Comparison of ENCODE assay signal across 12 mouse cellular contexts in the genomic region with DNA sequence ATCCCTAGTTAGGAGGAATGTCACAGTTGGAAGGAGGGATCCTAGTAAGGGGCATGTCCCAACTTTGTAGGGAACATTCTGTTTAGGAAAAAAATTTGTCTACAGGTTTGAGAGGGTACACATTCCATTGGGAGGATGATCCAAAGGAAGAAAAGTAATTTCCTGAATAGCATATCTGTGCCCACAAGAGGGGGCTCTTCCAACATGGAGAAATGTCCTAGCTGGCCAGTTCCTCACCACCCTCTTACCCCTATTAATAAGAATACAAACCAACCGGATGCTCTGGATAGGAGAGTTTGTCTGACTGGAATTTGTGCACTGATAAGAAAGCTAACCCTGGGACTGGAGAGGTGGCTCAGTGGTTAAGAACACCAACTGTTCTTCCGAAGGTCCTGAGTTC. TPM values are rescaled to one million over a fixed set of nuclear protein-coding genes. Genes with fewer than 3 reads are reported as not detected.
A peak's percentile ranks its signal among the peaks of the same experiment; 100 is the strongest.
DNase-seq lines count a peak whose midpoint lies in the region; ATAC-seq and TF ChIP-seq lines count a peak whose summit lies in the region.
"Had no signal": no experiment of that assay in that cellular context is flagged by ENCODE, and none has a peak within 500 bp of the region (broad histone marks: within the 10 kb centered on the region; RNA-seq: fewer than 3 reads in every experiment).

No protein-coding gene starts in this region.

- H3K27ac ChIP-seq in hindbrain, postnatal 0 days: no peak overlapping the region
- H3K27ac ChIP-seq in hindbrain, embryonic 13.5 days: no peak overlapping the region
- no peak overlapping the region for H3K27ac ChIP-seq in midbrain, postnatal 0 days (ENCODE audit: low read depth, low read length)
- H3K27ac ChIP-seq in midbrain, embryonic 15.5 days: no peak overlapping the region
- H3K27ac ChIP-seq: heart, embryonic 10.5 days had no signal

- no peaks in the 10 kb centered on the region for H3K4me1 ChIP-seq in hindbrain, postnatal 0 days (ENCODE audit: insufficient read depth, low read length)
- no peaks in the 10 kb centered on the region for H3K4me1 ChIP-seq in hindbrain, embryonic 13.5 days (replicated peaks)
- no peaks in the 10 kb centered on the region for H3K4me1 ChIP-seq in midbrain, postnatal 0 days (ENCODE audit: insufficient read depth, low read length)
- H3K4me1 ChIP-seq in midbrain, embryonic 15.5 days: peaks cover 3% of the 10 kb centered on the region; the same call in 1 of the 2 replicates

- H3K27me3 ChIP-seq in hindbrain, postnatal 0 days (ENCODE audit: insufficient read depth, low read length): no peaks in the 10 kb centered on the region
- no peaks in the 10 kb centered on the region for H3K27me3 ChIP-seq in hindbrain, embryonic 13.5 days
- no peaks in the 10 kb centered on the region for H3K27me3 ChIP-seq in midbrain, postnatal 0 days (ENCODE audit: insufficient read depth, low read length)
- no peaks in the 10 kb centered on the region for H3K27me3 ChIP-seq in midbrain, embryonic 15.5 days (replicated peaks)
- H3K27me3 ChIP-seq: megakaryocyte, embryonic 14.5 days had no signal

- H3K36me3 ChIP-seq in hindbrain, postnatal 0 days (ENCODE audit: insufficient read depth, low read length): peaks cover 9% of the 10 kb centered on the region; the same call in 1 of the 2 replicates
- peaks cover 15% of the 10 kb centered on the region for H3K36me3 ChIP-seq in hindbrain, embryonic 13.5 days
- peaks cover 17% of the 10 kb centered on the region for H3K36me3 ChIP-seq in midbrain, postnatal 0 days (ENCODE audit: insufficient read depth, low read length)
- no peaks in the 10 kb centered on the region for H3K36me3 ChIP-seq in midbrain, embryonic 15.5 days (replicated peaks)
- H3K36me3 ChIP-seq: heart, embryonic 10.5 days had no signal

- H3K4me3 ChIP-seq in hindbrain, postnatal 0 days (ENCODE audit: low read length): no peak overlapping the region
- H3K4me3 ChIP-seq in hindbrain, embryonic 13.5 days: no peak overlapping the region
- no peak overlapping the region for H3K4me3 ChIP-seq in midbrain, postnatal 0 days (ENCODE audit: low read depth, low read length)
- no peak overlapping the region for H3K4me3 ChIP-seq in midbrain, embryonic 15.5 days
- H3K4me3 ChIP-seq: heart, embryonic 10.5 days; megakaryocyte, embryonic 14.5 days had no signal

- no peak overlapping the region for H3K9ac ChIP-seq in hindbrain, postnatal 0 days (replicated peaks; ENCODE audit: low read length)
- no peak overlapping the region for H3K9ac ChIP-seq in hindbrain, embryonic 13.5 days
- H3K9ac ChIP-seq in midbrain, postnatal 0 days (replicated peaks; ENCODE audit: low read length, poor library complexity, severe bottlenecking): no peak overlapping the region
- no peak overlapping the region for H3K9ac ChIP-seq in midbrain, embryonic 15.5 days

- TF ChIP-seq CTCF in hindbrain, postnatal 0 days (IDR thresholded peaks at IDR 0.05; ENCODE audit: low read depth): peak; percentile 58
- TF ChIP-seq CTCF in midbrain, postnatal 0 days (IDR thresholded peaks at IDR 0.05): peak; percentile 56

- no peak for ATAC-seq in hindbrain, postnatal 0 days
- no peak for ATAC-seq in hindbrain, embryonic 13.5 days (ENCODE audit: low FRiP score)
- ATAC-seq in midbrain, postnatal 0 days (ENCODE audit: low FRiP score): no peak
- ATAC-seq in midbrain, embryonic 15.5 days (replicated peaks): no peak
- 0 out of 2 replicates have a peak, but pooled peaks have one; percentile 10 for ATAC-seq in common myeloid progenitor, adult 5-6 weeks (replicated peaks; ENCODE audit: low read depth, poor library complexity, severe bottlenecking)
- ATAC-seq: activated CD4-positive, CD25-positive, alpha-beta regulatory T cell, adult 4 months had no signal

- no peak overlapping the region for H3K4me2 ChIP-seq in hindbrain, postnatal 0 days (ENCODE audit: low read depth, low read length)
- no peak overlapping the region for H3K4me2 ChIP-seq in hindbrain, embryonic 13.5 days
- no peak overlapping the region for H3K4me2 ChIP-seq in midbrain, postnatal 0 days (ENCODE audit: low read depth, low read length, poor library complexity, severe bottlenecking)
- H3K4me2 ChIP-seq in midbrain, embryonic 15.5 days: no peak overlapping the region

- no peaks in the 10 kb centered on the region for H3K9me3 ChIP-seq in hindbrain, postnatal 0 days (ENCODE audit: low read length)
- H3K9me3 ChIP-seq in hindbrain, embryonic 13.5 days: no peaks in the 10 kb centered on the region
- no peaks in the 10 kb centered on the region for H3K9me3 ChIP-seq in midbrain, postnatal 0 days (ENCODE audit: low read length)
- no peaks in the 10 kb centered on the region for H3K9me3 ChIP-seq in midbrain, embryonic 15.5 days
- H3K9me3 ChIP-seq: heart, embryonic 10.5 days; megakaryocyte, embryonic 14.5 days had no signal

- DNase-seq in hindbrain, postnatal 0 days (ENCODE audit: low spot score): peak; percentile 38
- DNase-seq in midbrain, postnatal 0 days (ENCODE audit: low spot score): peak; percentile 18
- no peak for DNase-seq in urinary bladder, postnatal 14 days (ENCODE audit: low spot score)
- DNase-seq in right cerebral cortex, postnatal 10 days (ENCODE audit: low spot score in 2 of 2): no peak
- DNase-seq: cerebellum, adult 9-10 months; left cerebral cortex, postnatal 4 days had no signal

- 55% methylated on average over 2 of the region's 2 CpGs for WGBS in hindbrain, postnatal 0 days
- 67% methylated on average over 2 of the region's 2 CpGs for WGBS in hindbrain, embryonic 13.5 days
- WGBS in midbrain, postnatal 0 days: 59% methylated on average over 2 of the region's 2 CpGs
- 53% methylated on average over 2 of the region's 2 CpGs for WGBS in midbrain, embryonic 15.5 days

RNA-seq across cellular contexts. Expression of gene Ehmt1, which starts 4.1 kb away (rescaled TPM):
- 52.0 and 79.8 TPM in 2 replicates for total RNA-seq in hindbrain, postnatal 0 days (2014; rRNA removed)
- 61.8 and 63.1 TPM in 2 replicates for polyA plus RNA-seq in hindbrain, postnatal 0 days (2015; fragmentation: Nextera tagmentation; extraction: Ambion mirVana)
- 126 and 131 TPM in 2 replicates for polyA plus RNA-seq in hindbrain, embryonic 13.5 days (2015; fragmentation: Nextera tagmentation; extraction: Ambion mirVana)
- total RNA-seq in midbrain, postnatal 0 days (2014; rRNA removed): 67.8 and 71.0 TPM in 2 replicates
- polyA plus RNA-seq in midbrain, postnatal 0 days (2015; fragmentation: Nextera tagmentation; extraction: Ambion mirVana): 55.3 and 63.3 TPM in 2 replicates
- 108 and 117 TPM in 2 replicates for polyA plus RNA-seq in midbrain, embryonic 15.5 days (2015; fragmentation: Nextera tagmentation; extraction: Ambion mirVana)
- 83.6 and 139 TPM in 2 replicates for total RNA-seq in common myeloid progenitor, adult 5-6 weeks (2017)

RNA-seq across cellular contexts. Expression of gene Arrdc1, which starts 11.5 kb away (rescaled TPM):
- 78.8 and 80.7 TPM in 2 replicates for total RNA-seq in hindbrain, postnatal 0 days (2014; rRNA removed)
- polyA plus RNA-seq in hindbrain, postnatal 0 days (2015; fragmentation: Nextera tagmentation; extraction: Ambion mirVana): 39.8 and 41.9 TPM in 2 replicates
- polyA plus RNA-seq in hindbrain, embryonic 13.5 days (2015; fragmentation: Nextera tagmentation; extraction: Ambion mirVana): 23.9 and 26.0 TPM in 2 replicates
- total RNA-seq in midbrain, postnatal 0 days (2014; rRNA removed): 55.7 and 62.3 TPM in 2 replicates
- polyA plus RNA-seq in midbrain, postnatal 0 days (2015; fragmentation: Nextera tagmentation; extraction: Ambion mirVana): 44.7 and 46.9 TPM in 2 replicates
- 33.5 and 35.7 TPM in 2 replicates for polyA plus RNA-seq in midbrain, embryonic 15.5 days (2015; fragmentation: Nextera tagmentation; extraction: Ambion mirVana)
- 59.6 and 102 TPM in 2 replicates for total RNA-seq in common myeloid progenitor, adult 5-6 weeks (2017)

RNA-seq across cellular contexts. Expression of gene Zmynd19, which starts 26.0 kb away (rescaled TPM):
- 23.2 and 25.6 TPM in 2 replicates for total RNA-seq in hindbrain, postnatal 0 days (2014; rRNA removed)
- 19.2 and 21.0 TPM in 2 replicates for polyA plus RNA-seq in hindbrain, postnatal 0 days (2015; fragmentation: Nextera tagmentation; extraction: Ambion mirVana)
- 16.0 and 17.7 TPM in 2 replicates for polyA plus RNA-seq in hindbrain, embryonic 13.5 days (2015; fragmentation: Nextera tagmentation; extraction: Ambion mirVana)
- total RNA-seq in midbrain, postnatal 0 days (2014; rRNA removed): 33.7 and 36.4 TPM in 2 replicates
- 21.4 TPM in 2 replicates for polyA plus RNA-seq in midbrain, postnatal 0 days (2015; fragmentation: Nextera tagmentation; extraction: Ambion mirVana)
- polyA plus RNA-seq in midbrain, embryonic 15.5 days (2015; fragmentation: Nextera tagmentation; extraction: Ambion mirVana): 24.3 and 25.3 TPM in 2 replicates
- total RNA-seq in common myeloid progenitor, adult 5-6 weeks (2017): 55.2 and 55.5 TPM in 2 replicates

RNA-seq across cellular contexts. Expression of gene Dph7, which starts 38.6 kb away (rescaled TPM):
- 38.9 and 45.8 TPM in 2 replicates for total RNA-seq in hindbrain, postnatal 0 days (2014; rRNA removed)
- polyA plus RNA-seq in hindbrain, postnatal 0 days (2015; fragmentation: Nextera tagmentation; extraction: Ambion mirVana): 32.1 and 35.7 TPM in 2 replicates
- 36.0 and 38.1 TPM in 2 replicates for polyA plus RNA-seq in hindbrain, embryonic 13.5 days (2015; fragmentation: Nextera tagmentation; extraction: Ambion mirVana)
- 37.2 and 43.8 TPM in 2 replicates for total RNA-seq in midbrain, postnatal 0 days (2014; rRNA removed)
- 37.1 and 39.6 TPM in 2 replicates for polyA plus RNA-seq in midbrain, postnatal 0 days (2015; fragmentation: Nextera tagmentation; extraction: Ambion mirVana)
- polyA plus RNA-seq in midbrain, embryonic 15.5 days (2015; fragmentation: Nextera tagmentation; extraction: Ambion mirVana): 37.7 and 44.8 TPM in 2 replicates
- total RNA-seq in common myeloid progenitor, adult 5-6 weeks (2017): 17.4 and 21.8 TPM in 2 replicates

RNA-seq across cellular contexts. Expression of gene Mrpl41, which starts 51.3 kb away (rescaled TPM):
- 52.0 and 52.7 TPM in 2 replicates for total RNA-seq in hindbrain, postnatal 0 days (2014; rRNA removed)
- 197 and 201 TPM in 2 replicates for polyA plus RNA-seq in hindbrain, postnatal 0 days (2015; fragmentation: Nextera tagmentation; extraction: Ambion mirVana)
- 171 and 181 TPM in 2 replicates for polyA plus RNA-seq in hindbrain, embryonic 13.5 days (2015; fragmentation: Nextera tagmentation; extraction: Ambion mirVana)
- 62.6 and 68.1 TPM in 2 replicates for total RNA-seq in midbrain, postnatal 0 days (2014; rRNA removed)
- polyA plus RNA-seq in midbrain, postnatal 0 days (2015; fragmentation: Nextera tagmentation; extraction: Ambion mirVana): 183 and 197 TPM in 2 replicates
- 139 and 148 TPM in 2 replicates for polyA plus RNA-seq in midbrain, embryonic 15.5 days (2015; fragmentation: Nextera tagmentation; extraction: Ambion mirVana)
- total RNA-seq in common myeloid progenitor, adult 5-6 weeks (2017): 117 and 138 TPM in 2 replicates

Comparison
In these comparisons a context has a peak if more than half of its experiments do, and no peak if none do; other contexts are left out.
1. DNase-seq: peak in hindbrain, postnatal 0 days (single experiment) and midbrain, postnatal 0 days (single experiment); none in urinary bladder, postnatal 14 days (single experiment) and right cerebral cortex, postnatal 10 days (0 of 2).